Mouse (Mus musculus) midbrain, postnatal 0 days (tissue): Measurements from ENCODE around the gene Sox10. TPM values are rescaled to one million over a fixed set of nuclear protein-coding genes. Genes with fewer than 3 reads are reported as not detected.

ENCODE experiments used
- ATAC-seq: fragments of 200-750 bp; cut with Nextera tagmentation; 2 replicates; pipeline ENCODE4 v1.8.0; 2017; ENCODE audit warnings: moderate number of reproducible peaks, mild to moderate bottlenecking, moderate TSS enrichment, moderate library complexity; ENCODE audit not compliant: low FRiP score
- DNase-seq: peaks from one replicate; pipeline ENCODE4 v3.0.0-alpha.2; 2015; ENCODE audit warnings: low spot score
- H3K27ac ChIP-seq: fragments of 300-500 bp; sonication (generic); 2 replicates; pipeline ENCODE4 v1.5.1; 2014; ENCODE audit warnings: low read depth, mild to moderate bottlenecking, low read length, mixed read lengths
- H3K27me3 ChIP-seq: fragments of 300-500 bp; sonication (generic); 2 replicates; pipeline ENCODE4 v1.6.1; 2014; ENCODE audit warnings: low read length, control low read depth, mixed read lengths; ENCODE audit not compliant: insufficient read depth
- H3K36me3 ChIP-seq: fragments of 300-500 bp; sonication (generic); 2 replicates; pipeline ENCODE4 v1.6.1; 2014; ENCODE audit warnings: low read length, control low read depth, mixed read lengths; ENCODE audit not compliant: insufficient read depth
- H3K4me1 ChIP-seq: fragments of 300-500 bp; sonication (generic); 2 replicates; pipeline ENCODE4 v1.6.1; 2014; ENCODE audit warnings: mild to moderate bottlenecking, control low read depth, antibody characterized with exemption, low read length, mixed read lengths; ENCODE audit not compliant: insufficient read depth
- H3K4me2 ChIP-seq: fragments of 300-500 bp; sonication (generic); 2 replicates; pipeline ENCODE4 v1.6.1; 2014; ENCODE audit warnings: low read depth, mild to moderate bottlenecking, low read length, mixed read lengths; ENCODE audit not compliant: poor library complexity, severe bottlenecking
- H3K4me3 ChIP-seq: fragments of 300-500 bp; sonication (generic); 2 replicates; pipeline ENCODE4 v1.5.1; 2014; ENCODE audit warnings: low read depth, mild to moderate bottlenecking, low read length, moderate library complexity
- H3K9ac ChIP-seq: fragments of 300-500 bp; sonication (generic); replicated peaks from 2 replicates; pipeline ENCODE4 v1.6.1; 2014; ENCODE audit warnings: mild to moderate bottlenecking, low read length, moderate library complexity, mixed read lengths; ENCODE audit not compliant: poor library complexity, severe bottlenecking
- H3K9me3 ChIP-seq: fragments of 300-500 bp; sonication (generic); 2 replicates; pipeline ENCODE4 v1.6.1; 2016; ENCODE audit warnings: low read length, control low read depth
- CTCF ChIP-seq: IDR thresholded peaks from 2 replicates; pipeline ENCODE4 v1.5.1; 2016; ENCODE audit warnings: antibody characterized with exemption, mild to moderate bottlenecking
- WGBS: fragments of 180-500 bp; shearing (Covaris S2); extraction: QIAGEN DNeasy Blood & Tissue Kit; methylation state at CpG from one replicate; pipeline ENCODE4 v1.1.7; 2014; 5-methylcytosine and 5-hydroxymethylcytosine counted together
- polyA plus RNA-seq: library from polyadenylated mRNA; unstranded; fragments of >200 nt; fragmentation: Nextera tagmentation; extraction: Ambion mirVana; gene quantifications from 2 replicates; pipeline ENCODE4 v1.2.1, GENCODE M21; 2015
- total RNA-seq: library from RNA; depleted of rRNA; stranded (reverse); fragments of >200 nt; gene quantifications from 2 replicates; pipeline ENCODE4 v1.2.3, GENCODE M21; 2014

Sox10 gene
- total and polyA plus RNA-seq, 2 experiments from 2014 or later = 6.8 to 19.2 TPM

DNA sequence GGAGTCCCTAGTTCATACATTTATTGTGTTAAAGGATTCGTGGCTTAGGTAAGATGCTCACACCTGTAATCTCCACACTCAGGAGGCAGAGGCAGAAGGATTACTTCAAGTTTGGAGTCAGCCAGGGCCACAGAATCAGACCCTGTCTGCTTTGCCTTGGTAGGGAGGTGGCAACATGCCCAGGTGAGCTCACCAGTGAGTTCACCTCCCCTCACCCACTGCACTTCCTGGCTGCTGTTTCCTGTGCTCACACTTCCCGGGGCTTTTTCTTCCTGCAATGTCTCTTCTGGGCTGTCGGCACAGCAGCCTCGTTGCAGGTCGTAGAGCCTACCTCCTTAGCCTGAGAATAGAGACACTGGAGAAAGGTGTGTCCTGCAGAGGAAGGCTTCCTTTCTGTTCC, 49.8 kb downstream of the Sox10 start:
- TF ChIP-seq CTCF = no peak
- H3K4me3 ChIP-seq = no peak overlapping the region
- no peak overlapping the region for H3K27ac ChIP-seq
- no peak overlapping the region for H3K4me2 ChIP-seq
- H3K36me3 ChIP-seq = peaks cover 36% of the 10 kb centered on the region
- DNase-seq (no peak), ATAC-seq (no peak)
- no peaks in the 10 kb centered on the region for H3K9me3 ChIP-seq
- H3K27me3 ChIP-seq = no peaks in the 10 kb centered on the region
- H3K9ac ChIP-seq = no peak overlapping the region
- 70% methylated on average over 5 of the region's 5 CpGs for WGBS
- H3K4me1 ChIP-seq = peaks cover 10% of the 10 kb centered on the region; the same call in 1 of the 2 replicates

DNA sequence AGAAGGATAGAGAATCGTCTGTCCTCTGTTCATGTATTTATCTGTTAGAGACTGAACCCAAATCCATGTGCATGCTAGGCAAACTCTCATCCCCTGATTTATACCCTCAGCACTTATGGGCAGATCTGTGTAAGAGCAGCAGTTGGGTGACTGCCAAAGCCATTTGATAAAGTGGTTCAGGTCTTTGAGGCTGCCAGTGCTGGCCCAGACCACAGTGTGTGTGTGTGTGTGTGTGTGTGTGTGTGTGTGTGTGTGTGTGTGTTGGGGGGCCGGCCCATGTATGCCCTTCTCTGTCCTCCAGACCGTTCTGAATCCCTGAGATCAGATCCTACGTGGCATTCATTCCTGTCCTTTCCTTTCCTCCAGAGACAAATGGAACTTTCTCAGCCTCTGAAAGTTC, 53.3 kb downstream of the Sox10 start:
- WGBS = 72% methylated on average over 4 of the region's 4 CpGs
- Histone ChIP-seq H3K27me3 (no peaks in the 10 kb centered on the region), H3K27ac (no peak overlapping the region), H3K36me3 (peaks cover 21% of the 10 kb centered on the region), H3K9ac (no peak overlapping the region), H3K4me3 (no peak overlapping the region), H3K9me3 (no peaks in the 10 kb centered on the region), H3K4me1 (peaks cover 10% of the 10 kb centered on the region; the same call in 1 of the 2 replicates), H3K4me2 (no peak overlapping the region)
- ATAC-seq = no peak
- TF ChIP-seq CTCF = no peak
- no peak for DNase-seq

DNA sequence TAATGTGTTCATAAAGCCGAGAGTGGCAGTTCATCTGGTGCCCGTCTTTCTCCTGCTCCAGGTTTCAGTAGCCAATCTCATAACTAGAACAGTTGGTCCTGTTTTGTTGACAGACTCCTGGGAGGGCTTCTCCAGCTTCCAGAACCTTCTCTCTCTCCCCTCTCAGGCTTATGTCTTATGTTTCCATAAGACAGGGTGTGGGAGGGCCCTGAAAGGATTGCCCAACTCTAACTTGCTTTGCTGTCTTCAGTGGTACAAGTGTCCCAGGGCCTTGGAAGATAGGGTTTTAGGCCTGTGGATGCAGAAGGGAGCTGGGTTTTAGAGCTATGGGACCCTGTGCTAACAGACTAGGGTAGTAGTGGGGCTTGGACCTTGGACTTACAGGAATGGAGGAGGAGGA, 54.5 kb downstream of the Sox10 start:
- H3K4me1 ChIP-seq = peaks cover 10% of the 10 kb centered on the region; the same call in 1 of the 2 replicates

GRCm38 (mm10) chr15:79110031-79110430, 55.0 kb downstream of the Sox10 start:
- no peak for ATAC-seq
- H3K9ac ChIP-seq = peak overlapping the region; percentile 93
- WGBS = 14% methylated on average over 9 of the region's 9 CpGs
- DNase-seq = no peak
- peak overlapping the region; percentile 87 for H3K4me3 ChIP-seq
- H3K4me1 ChIP-seq = peaks cover 10% of the 10 kb centered on the region; the same call in 1 of the 2 replicates
- peak overlapping the region; percentile 93 for H3K4me2 ChIP-seq
- H3K9me3 ChIP-seq = no peaks in the 10 kb centered on the region
- peak overlapping the region; percentile 82; the same call in 1 of the 2 replicates for H3K27ac ChIP-seq
- peaks cover 11% of the 10 kb centered on the region for H3K36me3 ChIP-seq
- no peak for TF ChIP-seq CTCF
- 0 out of 2 replicates have a peak, but pooled peaks cover 3% of the 10 kb centered on the region for H3K27me3 ChIP-seq

More for the DNA sequence above, 54.5 kb downstream of the Sox10 start:
- TF ChIP-seq CTCF = no peak
- Histone ChIP-seq H3K27me3 (0 out of 2 replicates have a peak, but pooled peaks cover 3% of the 10 kb centered on the region), H3K36me3 (peaks cover 16% of the 10 kb centered on the region), H3K27ac (no peak overlapping the region), H3K9ac (peak overlapping the region; percentile 93), H3K9me3 (no peaks in the 10 kb centered on the region), H3K4me3 (peak overlapping the region; percentile 87), H3K4me2 (peak overlapping the region; percentile 93)
- DNase-seq (no peak), ATAC-seq (no peak)
- WGBS = 51% methylated on average over 2 of the region's 2 CpGs

DNA sequence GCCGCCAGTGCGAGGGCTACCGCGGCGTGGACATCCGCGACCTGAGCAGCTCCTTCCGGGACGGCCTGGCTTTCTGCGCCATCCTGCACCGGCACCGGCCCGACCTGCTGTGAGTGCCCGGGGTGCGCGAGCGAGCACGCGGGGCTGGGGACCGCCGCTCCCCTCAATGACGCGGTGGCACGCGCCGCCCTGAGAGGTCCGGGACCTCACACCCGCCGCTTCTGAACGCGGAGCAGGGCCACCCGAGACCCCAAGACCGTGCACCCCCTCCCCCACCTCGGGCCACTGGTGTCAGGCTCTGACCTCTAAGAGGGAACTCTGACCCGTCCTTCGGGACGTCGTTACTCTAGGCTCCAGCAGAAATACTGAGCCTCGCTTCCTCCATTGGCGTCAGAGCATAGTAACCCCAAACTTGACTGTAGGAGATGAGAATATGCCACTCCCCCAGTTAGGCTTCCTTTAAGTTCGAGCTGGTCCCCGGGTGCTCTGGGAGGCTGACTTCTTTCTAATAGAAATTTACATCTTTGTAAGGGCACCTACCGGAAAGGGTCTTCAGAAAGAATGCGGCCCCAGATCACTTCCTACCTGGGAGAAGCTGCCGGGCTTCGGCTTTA, 55.6 kb downstream of the Sox10 start:
- ATAC-seq (peak; percentile 63), DNase-seq (no peak)
- peak overlapping the region; percentile 82 for H3K27ac ChIP-seq
- H3K4me1 ChIP-seq = peaks cover 10% of the 10 kb centered on the region; the same call in 1 of the 2 replicates
- 2% methylated on average over 44 of the region's 46 CpGs for WGBS
- H3K4me2 ChIP-seq = peak overlapping the region; percentile 93
- 0 out of 2 replicates have a peak, but pooled peaks cover 3% of the 10 kb centered on the region for H3K27me3 ChIP-seq
- TF ChIP-seq CTCF = no peak
- H3K9ac ChIP-seq = peak overlapping the region; percentile 93
- H3K9me3 ChIP-seq = no peaks in the 10 kb centered on the region
- H3K36me3 ChIP-seq = 0 out of 2 replicates have a peak, but pooled peaks cover 6% of the 10 kb centered on the region
- H3K4me3 ChIP-seq = peak overlapping the region; percentile 87
